ENCODE assay signal across 17 mouse cellular contexts in the genomic region with DNA sequence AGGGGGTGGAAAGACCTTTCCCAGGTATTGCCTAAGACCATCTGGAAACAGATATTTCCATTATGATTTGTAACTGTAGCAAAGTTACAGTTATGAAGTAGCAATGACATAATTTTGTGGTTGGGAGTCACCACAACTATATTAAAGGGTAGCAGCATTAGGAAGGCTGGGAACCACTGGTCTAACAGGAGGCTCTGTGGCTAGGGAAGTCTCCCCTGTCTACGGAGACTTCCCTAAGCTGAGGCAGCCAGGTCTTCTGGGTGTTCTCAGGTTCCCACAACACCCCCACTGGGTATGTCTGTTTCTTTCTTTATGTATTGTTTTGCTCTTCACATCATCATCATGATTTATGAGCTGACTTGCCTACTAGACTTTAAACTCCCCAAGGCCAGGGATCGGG.
DNase-seq lines count a peak whose midpoint lies in the region; ATAC-seq lines count a peak whose summit lies in the region.
"Had no signal": no experiment of that assay in that cellular context is flagged by ENCODE, and none has a peak within 500 bp of the region (broad histone marks: within the 10 kb centered on the region; RNA-seq: fewer than 3 reads in every experiment).

No protein-coding gene starts in this region.

- no peak for ATAC-seq in embryonic facial prominence, embryonic 13.5 days (ENCODE audit: insufficient number of reproducible peaks, insufficient read depth, low FRiP score, low TSS enrichment, low read depth)
- ATAC-seq in neural tube, embryonic 15.5 days (ENCODE audit: low FRiP score) = no peak
- ATAC-seq in megakaryocyte progenitor cell, adult 5-6 weeks (replicated peaks; ENCODE audit: poor library complexity) = peak; percentile 53
- ATAC-seq: hindbrain, postnatal 0 days had no signal

- peaks cover 14% of the 10 kb centered on the region for H3K4me1 ChIP-seq in embryonic facial prominence, embryonic 13.5 days
- peaks cover 12% of the 10 kb centered on the region for H3K4me1 ChIP-seq in embryonic facial prominence, embryonic 10.5 days
- H3K4me1 ChIP-seq in neural tube, embryonic 15.5 days = peaks cover 17% of the 10 kb centered on the region

- WGBS in embryonic facial prominence, embryonic 13.5 days = 81% methylated on average over 2 of the region's 2 CpGs
- 86% methylated on average over 2 of the region's 2 CpGs for WGBS in embryonic facial prominence, embryonic 10.5 days
- WGBS in neural tube, embryonic 15.5 days = 86% methylated on average over 2 of the region's 2 CpGs

- DNase-seq in embryonic facial prominence, embryonic 10.5 days (ENCODE audit: low spot score) = no peak
- DNase-seq in neural tube, embryonic 10.5 days (ENCODE audit: extremely low spot score, low spot score) = no peak
- no peak for DNase-seq in adipocyte (ENCODE audit: low spot score)
- no peak for DNase-seq in heart, postnatal 4 days
- DNase-seq: adrenal gland, postnatal 25 days; B cell, adult 2 months; cerebellum, adult 2 months; cerebellum, postnatal 10 days; gastrocnemius, adult 2 months; gastrocnemius, postnatal 25 days; heart, adult 11 months had no signal

- no peaks in the 10 kb centered on the region for H3K9me3 ChIP-seq in embryonic facial prominence, embryonic 13.5 days
- no peaks in the 10 kb centered on the region for H3K9me3 ChIP-seq in embryonic facial prominence, embryonic 10.5 days
- H3K9me3 ChIP-seq in neural tube, embryonic 15.5 days (replicated peaks) = no peaks in the 10 kb centered on the region
- H3K9me3 ChIP-seq: heart, embryonic 13.5 days; hindbrain, embryonic 13.5 days had no signal

- H3K27me3 ChIP-seq in embryonic facial prominence, embryonic 13.5 days = 0 out of 2 replicates have a peak, but pooled peaks cover 4% of the 10 kb centered on the region
- peaks cover 17% of the 10 kb centered on the region; the same call in 1 of the 2 replicates for H3K27me3 ChIP-seq in embryonic facial prominence, embryonic 10.5 days (replicated peaks; ENCODE audit: low read depth, poor library complexity, severe bottlenecking)
- no peaks in the 10 kb centered on the region for H3K27me3 ChIP-seq in neural tube, embryonic 15.5 days (replicated peaks)
- H3K27me3 ChIP-seq: hindbrain, embryonic 13.5 days had no signal

- 0 out of 2 replicates have a peak overlapping the region, but pooled peaks have one; percentile 2 for H3K27ac ChIP-seq in embryonic facial prominence, embryonic 13.5 days
- H3K27ac ChIP-seq in embryonic facial prominence, embryonic 10.5 days (replicated peaks) = no peak overlapping the region
- H3K27ac ChIP-seq in neural tube, embryonic 15.5 days (replicated peaks) = no peak overlapping the region
- H3K27ac ChIP-seq: heart, embryonic 13.5 days; hindbrain, embryonic 13.5 days had no signal

- H3K9ac ChIP-seq in embryonic facial prominence, embryonic 13.5 days = no peak overlapping the region
- no peak overlapping the region for H3K9ac ChIP-seq in neural tube, embryonic 15.5 days (replicated peaks)
- H3K9ac ChIP-seq: heart, embryonic 13.5 days; hindbrain, embryonic 13.5 days had no signal

- H3K4me2 ChIP-seq in embryonic facial prominence, embryonic 13.5 days = no peak overlapping the region
- peak overlapping the region; percentile 74; the same call in 1 of the 2 replicates for H3K4me2 ChIP-seq in neural tube, embryonic 15.5 days

- H3K4me3 ChIP-seq in embryonic facial prominence, embryonic 13.5 days = no peak overlapping the region
- no peak overlapping the region for H3K4me3 ChIP-seq in embryonic facial prominence, embryonic 10.5 days
- H3K4me3 ChIP-seq in neural tube, embryonic 15.5 days (replicated peaks) = no peak overlapping the region
- H3K4me3 ChIP-seq: heart, embryonic 13.5 days; hindbrain, embryonic 13.5 days had no signal

- H3K36me3 ChIP-seq in embryonic facial prominence, embryonic 13.5 days = no peaks in the 10 kb centered on the region
- H3K36me3 ChIP-seq in embryonic facial prominence, embryonic 10.5 days (replicated peaks) = no peaks in the 10 kb centered on the region
- H3K36me3 ChIP-seq in neural tube, embryonic 15.5 days = no peaks in the 10 kb centered on the region
- H3K36me3 ChIP-seq: heart, embryonic 13.5 days; hindbrain, embryonic 13.5 days had no signal
